Mouse (Mus musculus) liver, embryonic 16.5 days (tissue): Measurements from ENCODE around the gene Gm5767. TPM values are rescaled to one million over a fixed set of nuclear protein-coding genes. Genes with fewer than 3 reads are reported as not detected.
A peak's percentile ranks its signal among the peaks of the same experiment; 100 is the strongest.

Experiments
- ATAC-seq: fragments of 200-750 bp; cut with Nextera tagmentation; 2 replicates; pipeline ENCODE4 v1.8.0; 2017; ENCODE audit warnings: low read depth, mild to moderate bottlenecking, moderate number of reproducible peaks, moderate library complexity
- H3K27ac ChIP-seq: fragments of 300-500 bp; sonication (generic); 2 replicates; pipeline ENCODE4 v1.5.1; 2014; ENCODE audit warnings: mild to moderate bottlenecking, low read length
- H3K27me3 ChIP-seq: fragments of 300-500 bp; sonication (generic); 2 replicates; pipeline ENCODE4 v1.6.1; 2014; ENCODE audit warnings: low read depth, low read length, mixed read lengths; ENCODE audit not compliant: control insufficient read depth, insufficient read depth
- H3K36me3 ChIP-seq: fragments of 300-500 bp; sonication (generic); 2 replicates; pipeline ENCODE4 v1.6.1; 2014; ENCODE audit warnings: mild to moderate bottlenecking; ENCODE audit not compliant: control insufficient read depth, insufficient read depth
- H3K4me1 ChIP-seq: fragments of 300-500 bp; sonication (generic); 2 replicates; pipeline ENCODE4 v1.6.1; 2014; ENCODE audit warnings: low read depth, low read length, mixed read lengths; ENCODE audit not compliant: control insufficient read depth
- H3K4me2 ChIP-seq: fragments of 300-500 bp; sonication (generic); 2 replicates; pipeline ENCODE4 v1.6.1; 2014; ENCODE audit warnings: low read depth, low read length, mixed read lengths
- H3K4me3 ChIP-seq: fragments of 300-500 bp; sonication (generic); 2 replicates; pipeline ENCODE4 v1.5.1; 2014; ENCODE audit warnings: low read depth, mild to moderate bottlenecking, low read length
- H3K9ac ChIP-seq: fragments of 300-500 bp; sonication (generic); 2 replicates; pipeline ENCODE4 v1.6.1; 2014; ENCODE audit warnings: low read depth, low read length
- H3K9me3 ChIP-seq: fragments of 300-500 bp; sonication (generic); replicated peaks from 2 replicates; pipeline ENCODE4 v1.6.1; 2016; ENCODE audit warnings: low read length; ENCODE audit not compliant: control insufficient read depth
- WGBS: fragments of 180-500 bp; shearing (Covaris S2); extraction: QIAGEN DNeasy Blood & Tissue Kit; methylation state at CpG from one replicate; pipeline ENCODE4 v1.1.7; 2014; ENCODE audit not compliant: insufficient replicate concordance; 5-methylcytosine and 5-hydroxymethylcytosine counted together
- polyA plus RNA-seq: library from polyadenylated mRNA; unstranded; fragments of >200 nt; fragmentation: Nextera tagmentation; extraction: Ambion mirVana; gene quantifications from 2 replicates; pipeline ENCODE4 v1.2.1, GENCODE M21; 2015

The Gm5767 gene
- 0.15 TPM in 1 of 2 replicates, not detected in the other for polyA plus RNA-seq

- H3K4me3 ChIP-seq, result no peak within 1 kb of the TSS
- H3K9ac ChIP-seq, result no peak within 1 kb of the TSS
- ATAC-seq, result no peak
- peaks cover 6% of the 10 kb centered on the region; the same call in 1 of the 2 replicates for H3K36me3 ChIP-seq
- H3K4me1 ChIP-seq, result peaks cover 58% of the 10 kb centered on the region
- H3K27me3 ChIP-seq, result no peaks in the 10 kb centered on the region
- H3K9me3 ChIP-seq, result no peaks in the 10 kb centered on the region
- H3K27ac ChIP-seq, result peak within 1 kb of the TSS; percentile 46
- 78% methylated on average over 5 of the region's 5 CpGs for WGBS
- no peak within 1 kb of the TSS for H3K4me2 ChIP-seq
Measured at GRCm38 (mm10) chr16:8680470-8680869, at the start of gene Gm5767. Gm5767 (plus strand) TSS chr16:8680770.

- no peak overlapping the region for H3K4me3 ChIP-seq
- H3K4me2 ChIP-seq, result no peak overlapping the region
- no peaks in the 10 kb centered on the region for H3K27me3 ChIP-seq
- WGBS, result 48% methylated on average over 5 of the region's 5 CpGs
- H3K36me3 ChIP-seq, result peaks cover 8% of the 10 kb centered on the region
- H3K4me1 ChIP-seq, result peaks cover 8% of the 10 kb centered on the region
- ATAC-seq, result no peak
- H3K27ac ChIP-seq, result no peak overlapping the region
- no peaks in the 10 kb centered on the region for H3K9me3 ChIP-seq
- H3K9ac ChIP-seq, result no peak overlapping the region
Measured at GRCm38 (mm10) chr16:8631428-8631827, 49.1 kb upstream of the Gm5767 start.

GRCm38 (mm10) chr16:8636867-8637216, 43.7 kb upstream of the Gm5767 start:
- H3K4me2 ChIP-seq, result peak overlapping the region; percentile 79
- H3K27ac ChIP-seq, result peak overlapping the region; percentile 95
- peak overlapping the region; percentile 81 for H3K4me3 ChIP-seq
- H3K4me1 ChIP-seq, result peaks cover 34% of the 10 kb centered on the region
- H3K27me3 ChIP-seq, result no peaks in the 10 kb centered on the region
- ATAC-seq, result peak; percentile 8
- peak overlapping the region; percentile 95 for H3K9ac ChIP-seq
- peaks cover 8% of the 10 kb centered on the region for H3K36me3 ChIP-seq
- WGBS, result 0% methylated on average over 13 of the region's 13 CpGs
- no peaks in the 10 kb centered on the region for H3K9me3 ChIP-seq

GRCm38 (mm10) chr16:8637217-8638051, 43.1 kb upstream of the Gm5767 start, which contains the start of the genes Pmm2 and Tmem186:
Pmm2 (plus strand) TSS chr16:8637674.
Tmem186 (minus strand) TSS chr16:8637712.
- Histone ChIP-seq H3K36me3 (peaks cover 8% of the 10 kb centered on the region), H3K4me1 (peaks cover 34% of the 10 kb centered on the region), H3K4me2 (peak within 1 kb of the TSS; percentile 79), H3K9ac (peak within 1 kb of the TSS; percentile 95), H3K27me3 (no peaks in the 10 kb centered on the region), H3K4me3 (peak within 1 kb of the TSS; percentile 81), H3K27ac (peak within 1 kb of the TSS; percentile 95), H3K9me3 (no peaks in the 10 kb centered on the region)
- under 1% methylated on average over 59 of the region's 59 CpGs for WGBS
- ATAC-seq, result peak; percentile 85

- H3K4me1 ChIP-seq, result peaks cover 34% of the 10 kb centered on the region
- H3K9me3 ChIP-seq, result no peaks in the 10 kb centered on the region
- H3K4me3 ChIP-seq, result peak overlapping the region; percentile 81
- H3K4me2 ChIP-seq, result peak overlapping the region; percentile 79
- WGBS, result 13% methylated on average over 7 of the region's 7 CpGs
- peak overlapping the region; percentile 95 for H3K27ac ChIP-seq
- H3K36me3 ChIP-seq, result peaks cover 11% of the 10 kb centered on the region
- no peak for ATAC-seq
- no peaks in the 10 kb centered on the region for H3K27me3 ChIP-seq
- peak overlapping the region; percentile 95 for H3K9ac ChIP-seq
Measured at GRCm38 (mm10) chr16:8638131-8638530, 42.4 kb upstream of the Gm5767 start.

GRCm38 (mm10) chr16:8639466-8640191, 40.9 kb upstream of the Gm5767 start:
- Histone ChIP-seq H3K4me1 (peaks cover 34% of the 10 kb centered on the region), H3K27ac (no peak overlapping the region; the same call in 1 of the 2 replicates), H3K4me3 (0 out of 2 replicates have a peak overlapping the region, but pooled peaks have one; percentile 1), H3K27me3 (no peaks in the 10 kb centered on the region), H3K4me2 (peak overlapping the region; percentile 1; the same call in 1 of the 2 replicates), H3K9me3 (no peaks in the 10 kb centered on the region), H3K9ac (no peak overlapping the region), H3K36me3 (peaks cover 12% of the 10 kb centered on the region)
- 39% methylated on average over 11 of the region's 11 CpGs for WGBS
- no peak for ATAC-seq

- no peak overlapping the region for H3K4me2 ChIP-seq
- 0 out of 2 replicates have a peak overlapping the region, but pooled peaks have one; percentile 6 for H3K27ac ChIP-seq
- no peak overlapping the region for H3K9ac ChIP-seq
- ATAC-seq, result peak; percentile 79
- H3K4me1 ChIP-seq, result peaks cover 18% of the 10 kb centered on the region
- no peaks in the 10 kb centered on the region for H3K27me3 ChIP-seq
- 65% methylated on average over 2 of the region's 2 CpGs for WGBS
- peaks cover 35% of the 10 kb centered on the region for H3K36me3 ChIP-seq
- H3K4me3 ChIP-seq, result no peak overlapping the region
- no peaks in the 10 kb centered on the region for H3K9me3 ChIP-seq
Measured at GRCm38 (mm10) chr16:8643855-8644254, 36.7 kb upstream of the Gm5767 start.

- H3K4me3 ChIP-seq, result no peak overlapping the region
- ATAC-seq, result no peak
- H3K27ac ChIP-seq, result no peak overlapping the region
- H3K9me3 ChIP-seq, result no peaks in the 10 kb centered on the region
- peaks cover 3% of the 10 kb centered on the region; the same call in 1 of the 2 replicates for H3K4me1 ChIP-seq
- H3K27me3 ChIP-seq, result no peaks in the 10 kb centered on the region
- H3K36me3 ChIP-seq, result peaks cover 42% of the 10 kb centered on the region
- WGBS, result 79% methylated on average over 6 of the region's 6 CpGs
- no peak overlapping the region for H3K4me2 ChIP-seq
- no peak overlapping the region for H3K9ac ChIP-seq
Measured at GRCm38 (mm10) chr16:8645546-8645945, 35.0 kb upstream of the Gm5767 start.
